Mouse (Mus musculus) kidney, embryonic 15.5 days (tissue): Measurements from ENCODE around the gene Tmem151a. TPM values are rescaled to one million over a fixed set of nuclear protein-coding genes. Genes with fewer than 3 reads are reported as not detected.

Experiments
- ATAC-seq: fragments of 200-750 bp; cut with Nextera tagmentation; replicated peaks from 2 replicates; pipeline ENCODE4 v1.8.0; 2017; ENCODE audit warnings: moderate TSS enrichment; ENCODE audit not compliant: low FRiP score
- H3K27ac ChIP-seq: fragments of 300-500 bp; sonication (generic); 2 replicates; pipeline ENCODE4 v1.5.1; 2015; ENCODE audit warnings: mild to moderate bottlenecking, inconsistent platforms
- H3K27me3 ChIP-seq: fragments of 300-500 bp; sonication (generic); 2 replicates; pipeline ENCODE4 v1.6.1; 2015; ENCODE audit warnings: inconsistent platforms
- H3K36me3 ChIP-seq: fragments of 300-500 bp; sonication (generic); 2 replicates; pipeline ENCODE4 v1.6.1; 2015; ENCODE audit warnings: inconsistent platforms
- H3K4me1 ChIP-seq: fragments of 300-500 bp; sonication (generic); 2 replicates; pipeline ENCODE4 v1.6.1; 2015; ENCODE audit warnings: inconsistent platforms
- H3K4me2 ChIP-seq: fragments of 300-500 bp; sonication (generic); 2 replicates; pipeline ENCODE4 v1.6.1; 2015; ENCODE audit warnings: moderate library complexity, mild to moderate bottlenecking, inconsistent platforms
- H3K4me3 ChIP-seq: fragments of 300-500 bp; sonication (generic); replicated peaks from 2 replicates; pipeline ENCODE4 v1.5.1; 2015; ENCODE audit warnings: mild to moderate bottlenecking, inconsistent platforms
- H3K9ac ChIP-seq: fragments of 300-500 bp; sonication (generic); 2 replicates; pipeline ENCODE4 v1.6.1; 2015; ENCODE audit warnings: mild to moderate bottlenecking, inconsistent platforms
- H3K9me3 ChIP-seq: fragments of 300-500 bp; sonication (generic); replicated peaks from 2 replicates; pipeline ENCODE4 v1.6.1; 2016; ENCODE audit warnings: inconsistent platforms
- WGBS: fragments of 180-500 bp; shearing (Covaris S2); methylation state at CpG from one replicate; pipeline ENCODE4 v1.1.7; 2015; ENCODE audit warnings: mixed read lengths; 5-methylcytosine and 5-hydroxymethylcytosine counted together
- polyA plus RNA-seq: library from polyadenylated mRNA; unstranded; fragments of >200 nt; fragmentation: Nextera tagmentation; extraction: Ambion mirVana; gene quantifications from 2 replicates; pipeline ENCODE4 v1.2.1, GENCODE M21; 2015

Tmem151a gene
- polyA plus RNA-seq, 1 experiment from 2014 or later = 1.8 TPM

GRCm38 (mm10) chr19:5072389-5073019 lies 12.8 kb downstream of the Tmem151a start:
- Histone ChIP-seq H3K9me3 (no peaks in the 10 kb centered on the region), H3K9ac (peak overlapping the region; percentile 24; the same call in 1 of the 2 replicates), H3K36me3 (no peaks in the 10 kb centered on the region), H3K27ac (peak overlapping the region; percentile 85), H3K27me3 (peaks cover 58% of the 10 kb centered on the region), H3K4me2 (peak overlapping the region; percentile 84), H3K4me1 (peaks cover 54% of the 10 kb centered on the region), H3K4me3 (peak overlapping the region; percentile 55)
- ATAC-seq = peak; percentile 12; the same call in 1 of the 2 replicates
- 2% methylated on average over 20 of the region's 20 CpGs for WGBS

- Histone ChIP-seq H3K27me3 (peaks cover 65% of the 10 kb centered on the region), H3K36me3 (no peaks in the 10 kb centered on the region), H3K4me1 (peaks cover 62% of the 10 kb centered on the region), H3K4me3 (peak overlapping the region; percentile 55), H3K9ac (peak overlapping the region; percentile 50), H3K9me3 (no peaks in the 10 kb centered on the region), H3K27ac (peak overlapping the region; percentile 85), H3K4me2 (peak overlapping the region; percentile 84)
- under 1% methylated on average over 40 of the region's 40 CpGs for WGBS
- ATAC-seq = peak; percentile 85
Observed at GRCm38 (mm10) chr19:5071545-5072369, 13.6 kb downstream of the Tmem151a start.

GRCm38 (mm10) chr19:5071077-5071476 lies 14.3 kb downstream of the Tmem151a start:
- H3K36me3 ChIP-seq = no peaks in the 10 kb centered on the region
- H3K27ac ChIP-seq = peak overlapping the region; percentile 85
- H3K4me2 ChIP-seq = peak overlapping the region; percentile 84
- peak overlapping the region; percentile 50 for H3K9ac ChIP-seq
- 13% methylated on average over 11 of the region's 11 CpGs for WGBS
- H3K4me3 ChIP-seq = peak overlapping the region; percentile 55
- peaks cover 63% of the 10 kb centered on the region for H3K4me1 ChIP-seq
- H3K27me3 ChIP-seq = peaks cover 66% of the 10 kb centered on the region
- ATAC-seq = no peak
- no peaks in the 10 kb centered on the region for H3K9me3 ChIP-seq

GRCm38 (mm10) chr19:5069978-5070377 lies 15.4 kb downstream of the Tmem151a start:
- Histone ChIP-seq H3K36me3 (no peaks in the 10 kb centered on the region), H3K27me3 (peaks cover 62% of the 10 kb centered on the region), H3K9ac (0 out of 2 replicates have a peak overlapping the region, but pooled peaks have one; percentile 1), H3K4me2 (peak overlapping the region; percentile 84), H3K4me3 (peak overlapping the region; percentile 55), H3K4me1 (peaks cover 70% of the 10 kb centered on the region), H3K27ac (no peak overlapping the region; the same call in 1 of the 2 replicates), H3K9me3 (no peaks in the 10 kb centered on the region)
- no peak for ATAC-seq
- 86% methylated on average over 7 of the region's 7 CpGs for WGBS

DNA sequence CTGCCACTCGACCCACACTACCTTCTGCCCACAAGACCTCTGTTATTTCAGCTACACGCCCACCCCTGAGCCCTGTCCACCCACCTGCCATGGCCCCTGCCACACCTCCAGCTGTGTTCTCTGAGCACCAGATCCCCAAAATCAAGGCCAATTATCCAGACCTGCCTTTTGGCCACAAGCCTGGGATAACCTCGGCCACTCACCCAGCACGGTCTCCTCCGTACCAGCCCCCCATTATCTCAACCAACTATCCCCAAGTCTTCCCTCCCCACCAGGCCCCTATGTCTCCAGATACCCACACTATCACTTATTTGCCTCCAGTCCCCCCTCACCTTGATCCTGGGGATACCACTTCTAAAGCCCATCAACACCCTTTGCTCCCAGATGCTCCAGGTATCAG lies 15.8 kb downstream of the Tmem151a start:
- peaks cover 75% of the 10 kb centered on the region for H3K4me1 ChIP-seq

GRCm38 (mm10) chr19:5068570-5069234 lies 16.6 kb downstream of the Tmem151a start:
- Histone ChIP-seq H3K9me3 (no peaks in the 10 kb centered on the region), H3K4me1 (peaks cover 75% of the 10 kb centered on the region), H3K27me3 (peaks cover 50% of the 10 kb centered on the region), H3K9ac (peak overlapping the region; percentile 64), H3K4me3 (peak overlapping the region; percentile 55), H3K36me3 (no peaks in the 10 kb centered on the region), H3K27ac (peak overlapping the region; percentile 93; the same call in 1 of the 2 replicates), H3K4me2 (peak overlapping the region; percentile 84)
- 35% methylated on average over 21 of the region's 21 CpGs for WGBS
- no peak for ATAC-seq

More for the DNA sequence above, 15.8 kb downstream of the Tmem151a start:
- Histone ChIP-seq H3K27ac (no peak overlapping the region; the same call in 1 of the 2 replicates), H3K9ac (no peak overlapping the region), H3K4me2 (peak overlapping the region; percentile 84), H3K4me3 (peak overlapping the region; percentile 55), H3K36me3 (no peaks in the 10 kb centered on the region), H3K9me3 (no peaks in the 10 kb centered on the region), H3K27me3 (peaks cover 58% of the 10 kb centered on the region)
- ATAC-seq = no peak
- 78% methylated on average over 5 of the region's 5 CpGs for WGBS

GRCm38 (mm10) chr19:5067867-5068569 lies 17.3 kb downstream of the Tmem151a start, which contains the start of gene Cd248:
Gene Cd248, plus strand, starts transcription at chr19:5068078.
- Histone ChIP-seq H3K9ac (peak within 1 kb of the TSS; percentile 64), H3K4me1 (peaks cover 75% of the 10 kb centered on the region), H3K36me3 (no peaks in the 10 kb centered on the region), H3K4me2 (peak within 1 kb of the TSS; percentile 84), H3K4me3 (peak within 1 kb of the TSS; percentile 55), H3K9me3 (no peaks in the 10 kb centered on the region), H3K27me3 (peaks cover 49% of the 10 kb centered on the region), H3K27ac (peak within 1 kb of the TSS; percentile 93)
- under 1% methylated on average over 51 of the region's 56 CpGs for WGBS
- ATAC-seq = peak; percentile 41

DNA sequence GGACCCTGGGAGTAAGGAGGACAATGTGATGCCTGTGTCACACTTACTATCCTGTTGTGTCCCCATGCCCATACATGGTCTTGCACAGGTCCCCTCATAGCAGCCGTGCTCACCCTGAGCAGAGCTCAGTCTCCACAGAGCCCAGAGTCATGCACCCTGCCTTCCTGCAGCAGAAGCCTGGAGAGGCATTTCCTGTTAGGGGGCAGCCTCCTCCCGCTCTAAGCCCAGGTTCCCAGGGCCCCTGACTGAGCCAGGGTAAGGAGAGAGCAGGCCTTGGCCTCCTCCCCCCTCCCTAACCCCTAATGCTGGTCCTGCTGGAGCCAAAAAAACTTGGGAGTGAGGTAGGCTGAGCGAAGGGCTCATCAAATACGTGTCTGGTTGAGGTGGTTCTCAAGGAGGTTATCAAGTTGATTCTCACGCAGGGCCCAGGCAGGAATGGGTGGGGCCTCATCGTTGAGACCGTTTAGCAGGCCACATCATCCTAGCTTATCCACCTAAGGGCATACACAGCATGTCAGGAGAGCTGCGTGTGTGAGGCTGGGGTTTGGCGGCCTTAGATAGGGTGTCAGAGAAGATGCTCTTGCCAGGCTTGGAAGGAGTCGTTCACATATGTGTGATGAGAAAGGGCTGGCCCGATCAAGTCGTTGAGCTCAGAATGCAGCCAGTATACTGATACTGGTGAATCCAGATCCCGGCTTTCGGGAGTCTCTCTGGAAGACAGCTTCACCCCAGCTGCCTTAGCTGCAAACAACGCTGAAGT lies 18.1 kb downstream of the Tmem151a start:
- Histone ChIP-seq H3K36me3 (no peaks in the 10 kb centered on the region), H3K27ac (peak overlapping the region; percentile 93), H3K9me3 (no peaks in the 10 kb centered on the region), H3K4me2 (peak overlapping the region; percentile 84), H3K27me3 (peaks cover 49% of the 10 kb centered on the region), H3K4me1 (peaks cover 67% of the 10 kb centered on the region), H3K4me3 (peak overlapping the region; percentile 55), H3K9ac (peak overlapping the region; percentile 64; the same call in 1 of the 2 replicates)
- ATAC-seq = no peak
- WGBS = 5% methylated on average over 15 of the region's 15 CpGs

GRCm38 (mm10) chr19:5065104-5065503 lies 20.2 kb downstream of the Tmem151a start:
- no peak overlapping the region for H3K4me2 ChIP-seq
- H3K4me3 ChIP-seq = no peak overlapping the region
- no peak overlapping the region for H3K9ac ChIP-seq
- no peak for ATAC-seq
- 59% methylated on average over 7 of the region's 7 CpGs for WGBS
- H3K9me3 ChIP-seq = no peaks in the 10 kb centered on the region
- peaks cover 60% of the 10 kb centered on the region for H3K4me1 ChIP-seq
- no peaks in the 10 kb centered on the region for H3K36me3 ChIP-seq
- H3K27me3 ChIP-seq = peaks cover 33% of the 10 kb centered on the region
- peak overlapping the region; percentile 41; the same call in 1 of the 2 replicates for H3K27ac ChIP-seq

DNA sequence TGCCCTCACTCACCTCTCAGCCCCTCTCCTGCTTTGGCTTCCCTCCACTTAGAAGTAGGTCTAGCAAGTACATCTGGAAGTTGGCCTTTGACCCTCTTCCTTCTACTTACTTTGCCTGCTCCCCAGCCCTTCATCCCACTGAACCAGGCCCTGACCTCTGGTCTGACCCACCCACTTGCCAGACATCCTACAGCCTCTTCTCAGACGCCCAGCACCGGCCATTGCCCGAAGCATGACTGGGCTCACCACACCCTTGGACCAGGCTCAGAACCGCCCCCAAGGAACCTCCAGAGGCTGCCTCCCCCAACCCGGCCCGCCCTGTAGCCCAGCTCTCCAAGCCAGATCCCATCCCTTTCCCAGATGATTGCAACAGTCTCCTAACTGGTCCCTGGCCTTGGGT lies 22.9 kb downstream of the Tmem151a start:
- peaks cover 60% of the 10 kb centered on the region for H3K4me1 ChIP-seq
- WGBS = 65% methylated on average over 6 of the region's 6 CpGs

GRCm38 (mm10) chr19:5062041-5062440 lies 23.3 kb downstream of the Tmem151a start:
- ATAC-seq = no peak
- Histone ChIP-seq H3K36me3 (no peaks in the 10 kb centered on the region), H3K4me1 (peaks cover 57% of the 10 kb centered on the region), H3K9ac (no peak overlapping the region), H3K4me2 (no peak overlapping the region), H3K27me3 (peaks cover 3% of the 10 kb centered on the region), H3K4me3 (no peak overlapping the region), H3K9me3 (no peaks in the 10 kb centered on the region), H3K27ac (no peak overlapping the region)
- WGBS = 89% methylated on average over 5 of the region's 5 CpGs

More for the DNA sequence above, 22.9 kb downstream of the Tmem151a start:
- ATAC-seq = no peak
- Histone ChIP-seq H3K4me3 (no peak overlapping the region), H3K4me2 (no peak overlapping the region), H3K36me3 (no peaks in the 10 kb centered on the region), H3K27me3 (peaks cover 8% of the 10 kb centered on the region), H3K9ac (no peak overlapping the region), H3K9me3 (no peaks in the 10 kb centered on the region), H3K27ac (no peak overlapping the region)
